ENCODE assay signal across 13 mouse cellular contexts in the genomic region with DNA sequence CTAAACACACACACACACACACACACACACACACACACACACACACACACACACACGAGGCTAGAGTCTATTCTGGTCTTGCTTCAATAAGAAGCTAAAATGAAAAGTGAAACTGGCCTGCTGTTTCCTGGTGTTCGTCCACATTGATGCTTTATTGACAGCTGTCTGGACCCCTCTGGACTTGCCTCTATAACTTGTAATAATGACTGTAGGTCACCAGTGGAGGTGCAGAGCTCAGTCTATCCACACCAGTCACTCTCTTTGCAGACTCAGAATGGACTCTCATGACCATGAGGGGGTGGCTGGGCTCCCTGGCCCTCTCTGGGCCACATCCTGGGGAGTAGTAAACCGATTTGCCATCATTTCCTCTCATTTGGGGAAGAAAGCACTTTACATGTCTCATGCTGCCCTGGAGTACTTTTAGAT.
DNase-seq lines count a peak whose midpoint lies in the region; ATAC-seq and TF ChIP-seq lines count a peak whose summit lies in the region.
"Had no signal": no experiment of that assay in that cellular context is flagged by ENCODE, and none has a peak within 500 bp of the region (broad histone marks: within the 10 kb centered on the region; RNA-seq: fewer than 3 reads in every experiment).

No protein-coding gene starts in this region.

- peaks cover 9% of the 10 kb centered on the region for H3K4me1 ChIP-seq in hindbrain, embryonic 12.5 days
- H3K4me1 ChIP-seq in hindbrain, embryonic 11.5 days (replicated peaks; ENCODE audit: control insufficient read depth, insufficient read depth, low read length): no peaks in the 10 kb centered on the region
- peaks cover 14% of the 10 kb centered on the region for H3K4me1 ChIP-seq in forebrain, embryonic 16.5 days (replicated peaks; ENCODE audit: control insufficient read depth, insufficient read depth, low read length)
- no peaks in the 10 kb centered on the region for H3K4me1 ChIP-seq in liver, postnatal 0 days (ENCODE audit: insufficient read depth)
- H3K4me1 ChIP-seq: liver, embryonic 13.5 days had no signal

- no peak for TF ChIP-seq EP300 in liver, postnatal 0 days (IDR thresholded peaks at IDR 0.05; ENCODE audit: low read depth)

- H3K9ac ChIP-seq in hindbrain, embryonic 12.5 days: no peak overlapping the region
- H3K9ac ChIP-seq in hindbrain, embryonic 11.5 days (ENCODE audit: low read depth, low read length): no peak overlapping the region
- no peak overlapping the region for H3K9ac ChIP-seq in forebrain, embryonic 16.5 days (replicated peaks; ENCODE audit: low read depth, low read length)
- H3K9ac ChIP-seq in liver, postnatal 0 days (replicated peaks): no peak overlapping the region
- H3K9ac ChIP-seq: liver, embryonic 13.5 days had no signal

- peak; percentile 22; the same call in 1 of the 2 replicates for ATAC-seq in hindbrain, embryonic 12.5 days (ENCODE audit: low FRiP score)
- no peak for ATAC-seq in hindbrain, embryonic 11.5 days (ENCODE audit: low FRiP score)
- ATAC-seq in common myeloid progenitor, adult 5-6 weeks (replicated peaks; ENCODE audit: low read depth, poor library complexity, severe bottlenecking): peak; percentile 16; the same call in 1 of the 2 replicates
- ATAC-seq in forebrain, embryonic 16.5 days: peak; percentile 17; the same call in 1 of the 2 replicates
- ATAC-seq in megakaryocyte progenitor cell, adult 5-6 weeks (replicated peaks; ENCODE audit: poor library complexity): peak; percentile 33
- ATAC-seq in liver, postnatal 0 days: no peak
- ATAC-seq: intestine, postnatal 0 days had no signal

- 50% methylated on average over 3 of the region's 3 CpGs for WGBS in hindbrain, embryonic 12.5 days
- WGBS in hindbrain, embryonic 11.5 days: 64% methylated on average over 3 of the region's 3 CpGs
- WGBS in forebrain, embryonic 16.5 days: 17% methylated on average over 3 of the region's 3 CpGs
- WGBS in liver, postnatal 0 days (ENCODE audit: insufficient replicate concordance): 36% methylated on average over 3 of the region's 3 CpGs

- H3K36me3 ChIP-seq in hindbrain, embryonic 12.5 days: no peaks in the 10 kb centered on the region
- no peaks in the 10 kb centered on the region for H3K36me3 ChIP-seq in hindbrain, embryonic 11.5 days (ENCODE audit: control insufficient read depth, insufficient read depth, low read length)
- H3K36me3 ChIP-seq in forebrain, embryonic 16.5 days (ENCODE audit: control insufficient read depth, insufficient read depth): no peaks in the 10 kb centered on the region
- no peaks in the 10 kb centered on the region for H3K36me3 ChIP-seq in liver, postnatal 0 days (replicated peaks; ENCODE audit: insufficient read depth, low read length)
- H3K36me3 ChIP-seq: G1E; liver, embryonic 13.5 days had no signal

- no peaks in the 10 kb centered on the region for H3K27me3 ChIP-seq in hindbrain, embryonic 12.5 days
- no peaks in the 10 kb centered on the region for H3K27me3 ChIP-seq in hindbrain, embryonic 11.5 days (ENCODE audit: control insufficient read depth, insufficient read depth, low read length)
- no peaks in the 10 kb centered on the region for H3K27me3 ChIP-seq in forebrain, embryonic 16.5 days (replicated peaks; ENCODE audit: control insufficient read depth, insufficient read depth, low read length)
- no peaks in the 10 kb centered on the region for H3K27me3 ChIP-seq in liver, postnatal 0 days (ENCODE audit: insufficient read depth, low read length)
- H3K27me3 ChIP-seq: liver, embryonic 13.5 days had no signal

- DNase-seq in hindbrain, embryonic 11.5 days (ENCODE audit: low spot score): no peak
- DNase-seq in liver, postnatal 0 days: no peak
- no peak for DNase-seq in layer of hippocampus, adult 18-20 months (ENCODE audit: low spot score in 2 of 2)
- DNase-seq: cerebellum, adult 8-10 months; embryo, embryonic 11 days; liver, embryonic 13.5 days; thymus, postnatal 36 days had no signal

- no peak overlapping the region for H3K4me2 ChIP-seq in hindbrain, embryonic 12.5 days (replicated peaks)
- no peak overlapping the region for H3K4me2 ChIP-seq in hindbrain, embryonic 11.5 days (replicated peaks; ENCODE audit: low read depth, low read length)
- 0 out of 2 replicates have a peak overlapping the region, but pooled peaks have one; percentile 1 for H3K4me2 ChIP-seq in forebrain, embryonic 16.5 days (ENCODE audit: low read length)
- no peak overlapping the region for H3K4me2 ChIP-seq in liver, postnatal 0 days (ENCODE audit: low read depth, low read length)
- H3K4me2 ChIP-seq: liver, embryonic 13.5 days had no signal

- no peaks in the 10 kb centered on the region for H3K9me3 ChIP-seq in hindbrain, embryonic 12.5 days (replicated peaks)
- H3K9me3 ChIP-seq in hindbrain, embryonic 11.5 days (ENCODE audit: control insufficient read depth, low read length): no peaks in the 10 kb centered on the region
- H3K9me3 ChIP-seq in forebrain, embryonic 16.5 days (ENCODE audit: control insufficient read depth, low read length): no peaks in the 10 kb centered on the region
- H3K9me3 ChIP-seq in liver, postnatal 0 days (ENCODE audit: low read length): no peaks in the 10 kb centered on the region
- H3K9me3 ChIP-seq: liver, embryonic 13.5 days had no signal

- no peak overlapping the region for H3K27ac ChIP-seq in hindbrain, embryonic 12.5 days
- H3K27ac ChIP-seq in hindbrain, embryonic 11.5 days (ENCODE audit: low read depth, low read length): no peak overlapping the region
- H3K27ac ChIP-seq in forebrain, embryonic 16.5 days (ENCODE audit: low read length): peak overlapping the region; percentile 48; the same call in 1 of the 2 replicates
- H3K27ac ChIP-seq in liver, postnatal 0 days (ENCODE audit: low read depth): no peak overlapping the region
- H3K27ac ChIP-seq: liver, embryonic 13.5 days had no signal

- no peak for TF ChIP-seq CTCF in liver, postnatal 0 days (IDR thresholded peaks at IDR 0.05; ENCODE audit: low read depth)

- no peak overlapping the region for H3K4me3 ChIP-seq in hindbrain, embryonic 12.5 days
- no peak overlapping the region for H3K4me3 ChIP-seq in hindbrain, embryonic 11.5 days (ENCODE audit: low read depth, low read length)
- H3K4me3 ChIP-seq in forebrain, embryonic 16.5 days (replicated peaks; ENCODE audit: low read length): no peak overlapping the region
- H3K4me3 ChIP-seq in liver, postnatal 0 days (ENCODE audit: low read depth, low read length): no peak overlapping the region
- H3K4me3 ChIP-seq: liver, embryonic 13.5 days had no signal

Comparison
In these comparisons a context has a peak if more than half of its experiments do, and no peak if none do; other contexts are left out.
1. ATAC-seq: peak in hindbrain, embryonic 12.5 days (single experiment), common myeloid progenitor, adult 5-6 weeks (single experiment), forebrain, embryonic 16.5 days (single experiment) and megakaryocyte progenitor cell, adult 5-6 weeks (single experiment); none in hindbrain, embryonic 11.5 days (single experiment) and liver, postnatal 0 days (single experiment).